ENCODE assay signal across 8 mouse cellular contexts in the genomic region with DNA sequence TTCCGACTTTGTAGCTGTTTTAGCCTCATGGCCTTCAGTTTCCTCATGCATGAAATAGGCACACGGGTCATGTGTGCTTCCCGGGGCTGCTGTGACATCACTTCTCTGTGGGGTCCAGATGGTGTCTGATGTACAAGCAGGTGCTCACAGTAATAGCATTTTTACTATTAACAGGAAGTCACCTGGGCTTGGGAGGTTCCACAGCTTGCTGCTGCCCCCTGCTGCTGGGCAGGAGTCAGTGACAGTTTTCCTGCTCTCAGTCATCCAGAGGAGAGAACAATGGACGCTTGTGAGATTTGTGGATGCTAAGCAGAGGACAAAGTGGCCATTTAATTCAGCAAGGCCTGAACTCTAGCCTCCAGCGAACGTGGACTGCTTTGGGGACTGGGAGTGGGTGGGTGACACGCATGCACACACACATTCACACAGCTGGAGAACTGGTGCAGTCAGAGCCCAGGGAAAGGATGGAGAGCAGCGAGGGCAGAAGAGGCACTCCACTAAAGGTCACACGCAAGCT. TPM values are rescaled to one million over a fixed set of nuclear protein-coding genes. Genes with fewer than 3 reads are reported as not detected.
DNase-seq lines count a peak whose midpoint lies in the region; ATAC-seq and TF ChIP-seq lines count a peak whose summit lies in the region.

No protein-coding gene starts in this region.

- no peaks in the 10 kb centered on the region for H3K27me3 ChIP-seq in intestine, postnatal 0 days (replicated peaks; ENCODE audit: control insufficient read depth, insufficient read depth, low read length)
- H3K27me3 ChIP-seq in midbrain, embryonic 11.5 days (ENCODE audit: control insufficient read depth, insufficient read depth, low read length): no peaks in the 10 kb centered on the region
- H3K27me3 ChIP-seq in small intestine, adult 2 months (ENCODE audit: control insufficient read depth, insufficient read depth, low read length): no peaks in the 10 kb centered on the region

- peaks cover 48% of the 10 kb centered on the region for H3K36me3 ChIP-seq in intestine, postnatal 0 days (ENCODE audit: control insufficient read depth, insufficient read depth)
- peaks cover 26% of the 10 kb centered on the region for H3K36me3 ChIP-seq in midbrain, embryonic 11.5 days (ENCODE audit: control insufficient read depth, insufficient read depth, low read length)
- peaks cover 38% of the 10 kb centered on the region for H3K36me3 ChIP-seq in small intestine, adult 2 months (ENCODE audit: control insufficient read depth, insufficient read depth, low read length)

- TF ChIP-seq CTCF in intestine, postnatal 0 days (IDR thresholded peaks at IDR 0.05; ENCODE audit: low read depth): peak; percentile 92
- TF ChIP-seq CTCF in small intestine, adult 2 months (IDR thresholded peaks at IDR 0.05; ENCODE audit: extremely low read depth, insufficient read length, insufficient replicate concordance, low read depth, low read length): peak; percentile 91

- no peak overlapping the region for H3K27ac ChIP-seq in intestine, postnatal 0 days (ENCODE audit: low read depth, low read length)
- H3K27ac ChIP-seq in midbrain, embryonic 11.5 days (ENCODE audit: low read depth, low read length): peak overlapping the region; percentile 10; the same call in 1 of the 2 replicates
- no peak overlapping the region for H3K27ac ChIP-seq in small intestine, adult 2 months (ENCODE audit: insufficient read depth, low read depth, low read length)

- TF ChIP-seq POLR2A in small intestine, adult 2 months (IDR thresholded peaks at IDR 0.05; ENCODE audit: low read depth, low read length): no peak

- intact Hi-C loops in heart, postnatal 25 days (cut with DNase I): loop anchor here (2.0 to 5.0 kb wide), 3 partner anchors 57 to 218 kb away; no protein-coding TSS in a partner anchor
- intact Hi-C loops in left cerebral cortex, postnatal 25 days (cut with DNase I): loop anchor here (1.0 to 5.0 kb wide), 2 partner anchors 57 to 169 kb away; no protein-coding TSS in a partner anchor

- H3K9me3 ChIP-seq in intestine, postnatal 0 days (ENCODE audit: control insufficient read depth): no peaks in the 10 kb centered on the region
- H3K9me3 ChIP-seq in midbrain, embryonic 11.5 days (ENCODE audit: control insufficient read depth, low read length): no peaks in the 10 kb centered on the region

- 40% methylated on average over 9 of the region's 9 CpGs for WGBS in intestine, postnatal 0 days
- WGBS in midbrain, embryonic 11.5 days: 47% methylated on average over 9 of the region's 9 CpGs
- 42% methylated on average over 9 of the region's 9 CpGs for WGBS in small intestine, adult 2 months

- no peak overlapping the region for H3K4me2 ChIP-seq in intestine, postnatal 0 days (replicated peaks; ENCODE audit: low read depth)
- no peak overlapping the region for H3K4me2 ChIP-seq in midbrain, embryonic 11.5 days

- DNase-seq in heart, adult 11 months: peak; percentile 94
- DNase-seq in heart, postnatal 25 days (ENCODE audit: low spot score): no peak
- DNase-seq in cerebellum, adult 9-11 months: peak; percentile 84
- peak; percentile 57 to 66 for DNase-seq in frontal cortex, postnatal 10 days (ENCODE audit: low spot score in 2 of 2)
- peak; percentile 68 to 72 for DNase-seq in left cerebral cortex, postnatal 25 days (ENCODE audit: low spot score in 2 of 2)
- peak; percentile 91 for DNase-seq in midbrain, embryonic 11.5 days (ENCODE audit: low spot score, missing footprints)

- no peak overlapping the region for H3K4me3 ChIP-seq in intestine, postnatal 0 days (ENCODE audit: low read depth, low read length)
- no peak overlapping the region for H3K4me3 ChIP-seq in midbrain, embryonic 11.5 days (ENCODE audit: low read depth, low read length)
- no peak overlapping the region for H3K4me3 ChIP-seq in small intestine, adult 2 months (ENCODE audit: low read depth, low read length)

- H3K4me1 ChIP-seq in intestine, postnatal 0 days (replicated peaks; ENCODE audit: control insufficient read depth, insufficient read depth, low read length): no peaks in the 10 kb centered on the region
- H3K4me1 ChIP-seq in midbrain, embryonic 11.5 days (ENCODE audit: control insufficient read depth, insufficient read depth, low read length): no peaks in the 10 kb centered on the region
- H3K4me1 ChIP-seq in small intestine, adult 2 months (ENCODE audit: control insufficient read depth, insufficient read depth, insufficient read length, low read length): no peaks in the 10 kb centered on the region

- ATAC-seq in intestine, postnatal 0 days: peak; percentile 53
- peak; percentile 75 for ATAC-seq in midbrain, embryonic 11.5 days (ENCODE audit: low FRiP score)

- no peak overlapping the region for H3K9ac ChIP-seq in intestine, postnatal 0 days (ENCODE audit: low read depth, low read length)
- no peak overlapping the region; the same call in 1 of the 2 replicates for H3K9ac ChIP-seq in midbrain, embryonic 11.5 days (ENCODE audit: low read length)

RNA-seq across cellular contexts. Expression of a gene that starts 35.7 kb away (rescaled TPM):
- total RNA-seq in heart, postnatal 25 days (2021): under 1 TPM; 0.29 to 0.67 TPM
- 0.08 and 0.09 TPM in 2 replicates for polyA plus RNA-seq in intestine, postnatal 0 days (2015; fragmentation: Nextera tagmentation; extraction: Ambion mirVana)
- 1 to 10 TPM; 1.4 to 1.6 TPM for total RNA-seq in left cerebral cortex, postnatal 25 days (2021)
- polyA plus RNA-seq in midbrain, embryonic 11.5 days (2014; fragmentation: Nextera tagmentation; extraction: Ambion mirVana): 0.36 and 0.43 TPM in 2 replicates
- polyA plus RNA-seq in small intestine, adult 2 months (2012; rRNA removed): 9.4 and 13.4 TPM in 2 replicates
